Mouse (Mus musculus): Measurements from ENCODE around the gene Trabd2b. TPM values are rescaled to one million over a fixed set of nuclear protein-coding genes. Genes with fewer than 3 reads are reported as not detected.

Trabd2b gene
- polyA plus RNA-seq, 1 experiment: 6.7 TPM

DNA sequence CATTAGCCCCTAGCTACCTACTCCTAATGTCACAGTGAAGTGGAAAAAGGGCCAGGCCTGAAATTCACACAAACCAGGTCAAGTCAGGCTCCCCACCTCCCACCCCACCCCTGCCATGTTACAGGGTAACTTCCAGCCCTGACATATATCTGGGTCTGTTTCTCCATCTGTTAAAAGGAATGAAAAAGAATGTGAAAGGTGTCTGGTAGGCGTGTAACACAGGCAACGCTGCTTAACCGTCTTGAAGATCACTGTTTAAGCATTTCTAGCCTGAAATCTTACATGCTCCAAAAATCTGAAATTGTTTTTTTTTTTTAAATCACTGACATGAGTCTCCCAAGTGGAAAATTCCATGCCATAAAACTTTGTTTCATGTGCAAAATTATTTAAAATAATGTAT is 69.8 kb downstream of the Trabd2b start:
- DNase-seq: no peak
- Histone ChIP-seq H3K4me3 (replicated peaks; ENCODE audit: extremely low read depth, low read depth, low read length) (no peak overlapping the region), H3K4me1 (ENCODE audit: control insufficient read depth, insufficient read depth, low read length) (no peaks in the 10 kb centered on the region)
- WGBS: 80% methylated on average over 3 of the region's 3 CpGs
- TF ChIP-seq POLR2A (IDR thresholded peaks at IDR 0.05; ENCODE audit: borderline replicate concordance, extremely low read depth, low read depth, low read length) (no peak), CTCF (IDR thresholded peaks at IDR 0.05; ENCODE audit: insufficient read depth, low read length) (no peak)

DNA sequence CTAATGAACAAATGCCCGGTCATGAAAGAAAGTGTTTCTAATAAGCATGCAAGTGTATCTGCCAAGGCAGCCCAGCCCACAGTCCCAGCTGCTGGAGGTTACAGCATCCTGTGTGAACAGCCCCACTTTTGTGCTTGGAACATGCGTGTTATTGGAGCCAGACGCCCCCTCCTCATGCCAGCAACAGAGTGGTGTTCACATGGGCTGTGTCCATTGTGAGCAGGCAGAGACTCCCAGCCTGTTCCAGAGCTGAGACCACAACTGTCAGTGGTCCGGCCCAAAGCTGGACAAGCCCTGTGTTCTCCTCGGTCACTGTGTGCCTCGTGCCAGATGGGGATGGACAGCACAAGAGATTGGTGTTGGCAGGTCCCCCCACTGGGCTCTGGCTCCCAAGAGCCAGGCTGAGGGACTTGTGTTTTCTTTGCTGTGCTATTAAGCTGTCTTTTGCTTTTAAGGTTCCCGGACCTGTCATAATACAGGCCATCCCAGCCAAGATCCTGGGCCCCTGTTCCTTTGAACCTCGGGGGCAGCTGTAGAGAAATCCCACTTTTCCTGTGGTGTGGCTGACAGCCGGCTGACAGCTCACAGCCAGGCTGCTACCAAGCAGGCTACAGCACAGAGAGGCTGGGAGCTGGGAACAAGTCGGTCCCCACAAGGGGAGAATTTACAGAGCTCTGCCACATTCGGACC is 70.7 kb downstream of the Trabd2b start:
- Histone ChIP-seq H3K4me1 (ENCODE audit: control insufficient read depth, insufficient read depth, low read length) (no peaks in the 10 kb centered on the region), H3K4me3 (replicated peaks; ENCODE audit: extremely low read depth, low read depth, low read length) (no peak overlapping the region)
- DNase-seq: no peak
- TF ChIP-seq POLR2A (IDR thresholded peaks at IDR 0.05; ENCODE audit: borderline replicate concordance, extremely low read depth, low read depth, low read length): no peak
- TF ChIP-seq CTCF (IDR thresholded peaks at IDR 0.05; ENCODE audit: insufficient read depth, low read length): no peak
- 44% methylated on average over 11 of the region's 11 CpGs for WGBS

DNA sequence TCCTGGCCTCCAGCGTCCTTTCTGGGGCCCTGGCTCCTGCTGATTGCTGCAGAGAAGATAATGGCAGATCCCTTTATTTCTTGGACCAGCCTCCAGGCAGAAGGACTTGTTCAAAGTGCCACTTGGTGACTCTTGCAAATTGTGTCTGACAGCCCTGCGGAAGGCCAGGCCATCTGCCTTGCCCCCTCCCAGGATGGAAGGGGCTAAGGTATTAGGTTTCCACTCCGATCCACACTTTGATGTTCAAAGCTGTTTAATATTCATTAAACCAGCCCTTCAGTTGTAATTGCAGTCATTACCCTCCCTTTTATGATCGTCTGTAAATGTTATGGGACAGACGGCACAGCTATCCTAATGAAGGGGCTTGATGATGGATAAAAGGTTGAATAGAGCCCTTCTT is 75.0 kb downstream of the Trabd2b start:
- 75% methylated on average over 5 of the region's 5 CpGs for WGBS

DNA sequence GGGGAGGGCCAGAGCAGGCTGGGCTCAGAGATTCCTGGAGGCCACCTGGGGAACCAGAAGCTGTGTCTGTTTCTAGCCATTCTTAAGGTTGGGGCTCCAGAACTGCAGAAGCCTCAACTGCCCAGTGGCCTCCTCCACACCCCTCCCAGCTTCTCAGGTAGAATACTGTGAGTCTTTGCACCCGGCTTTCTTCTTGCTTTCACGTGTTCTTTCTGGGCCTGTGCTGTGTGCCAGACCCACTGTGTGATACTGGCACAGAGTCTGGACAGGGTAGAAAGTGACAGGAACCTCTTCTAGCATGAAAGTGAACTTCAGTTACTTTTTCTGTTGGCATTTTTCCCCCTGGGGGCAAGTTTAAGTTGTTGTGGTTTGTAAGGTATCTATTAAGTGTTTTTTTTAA is 77.6 kb downstream of the Trabd2b start:
- no peak for DNase-seq
- 60% methylated on average over 2 of the region's 2 CpGs for WGBS

More for the DNA sequence above, 75.0 kb downstream of the Trabd2b start:
- no peak for TF ChIP-seq POLR2A (IDR thresholded peaks at IDR 0.05; ENCODE audit: borderline replicate concordance, extremely low read depth, low read depth, low read length)
- TF ChIP-seq CTCF (IDR thresholded peaks at IDR 0.05; ENCODE audit: insufficient read depth, low read length): no peak
- DNase-seq: no peak
- H3K4me3 ChIP-seq (replicated peaks; ENCODE audit: extremely low read depth, low read depth, low read length): no peak overlapping the region
- no peaks in the 10 kb centered on the region for H3K4me1 ChIP-seq (ENCODE audit: control insufficient read depth, insufficient read depth, low read length)

DNA sequence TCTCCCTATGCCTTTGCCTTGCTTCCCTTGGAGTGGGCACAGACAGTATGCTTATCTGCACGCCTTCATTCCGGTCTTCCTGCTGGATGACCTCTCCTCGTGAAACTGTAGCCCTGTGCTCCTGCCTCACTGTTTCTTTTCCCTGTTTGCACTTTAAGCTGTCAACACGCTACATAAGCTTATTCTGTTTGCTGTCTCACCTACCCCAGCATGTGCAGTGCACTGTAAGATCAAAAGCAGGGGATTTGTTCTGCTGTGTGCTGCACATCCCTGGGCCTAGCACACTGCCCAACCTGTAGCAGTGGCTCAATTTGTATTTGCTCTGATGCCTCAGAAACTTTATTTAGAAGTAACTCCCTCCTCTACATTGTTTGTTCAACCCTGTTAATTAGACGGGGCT is 79.5 kb downstream of the Trabd2b start:
- no peak for DNase-seq
- TF ChIP-seq POLR2A (IDR thresholded peaks at IDR 0.05; ENCODE audit: borderline replicate concordance, extremely low read depth, low read depth, low read length) (no peak), CTCF (IDR thresholded peaks at IDR 0.05; ENCODE audit: insufficient read depth, low read length) (no peak)
- no peak overlapping the region for H3K4me3 ChIP-seq (replicated peaks; ENCODE audit: extremely low read depth, low read depth, low read length)

More for the DNA sequence above, 77.6 kb downstream of the Trabd2b start:
- TF ChIP-seq POLR2A (IDR thresholded peaks at IDR 0.05; ENCODE audit: borderline replicate concordance, extremely low read depth, low read depth, low read length) (no peak), CTCF (IDR thresholded peaks at IDR 0.05; ENCODE audit: insufficient read depth, low read length) (no peak)
- H3K4me1 ChIP-seq (ENCODE audit: control insufficient read depth, insufficient read depth, low read length): no peaks in the 10 kb centered on the region
- no peak overlapping the region for H3K4me3 ChIP-seq (replicated peaks; ENCODE audit: extremely low read depth, low read depth, low read length)

DNA sequence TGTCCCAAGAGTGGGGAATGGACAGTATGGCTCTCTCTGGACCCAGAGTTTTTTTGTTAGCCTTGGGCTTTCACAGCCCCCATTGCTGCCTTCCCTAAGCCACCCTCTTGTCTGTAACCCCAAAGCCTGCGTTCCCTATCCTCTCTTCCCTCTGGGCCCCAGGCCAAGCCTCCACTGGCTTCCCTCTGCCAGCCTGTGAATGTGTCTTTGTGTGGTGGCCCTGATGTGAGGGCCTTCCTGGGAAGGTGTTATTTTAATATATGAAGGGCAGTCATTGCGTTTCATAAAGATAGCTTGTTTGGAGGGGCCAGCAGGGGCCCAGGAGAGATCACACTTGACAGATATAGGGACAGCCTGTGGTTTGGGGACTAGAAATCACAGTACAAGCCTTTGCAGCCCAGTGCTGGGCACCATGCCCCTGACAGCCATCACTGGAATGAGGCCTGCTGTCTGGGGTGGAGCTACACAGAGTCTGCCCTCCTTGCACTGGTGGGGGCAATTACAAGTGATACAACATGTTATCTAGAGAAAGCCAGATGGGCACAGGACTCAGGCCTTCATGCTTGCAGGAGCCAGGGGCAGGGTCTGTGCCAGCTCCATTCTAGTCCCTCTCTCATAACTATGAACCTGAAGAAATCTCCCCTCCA is 80.5 kb downstream of the Trabd2b start:
- Histone ChIP-seq H3K4me1 (ENCODE audit: control insufficient read depth, insufficient read depth, low read length) (no peaks in the 10 kb centered on the region), H3K4me3 (replicated peaks; ENCODE audit: extremely low read depth, low read depth, low read length) (no peak overlapping the region)
- TF ChIP-seq CTCF (IDR thresholded peaks at IDR 0.05; ENCODE audit: insufficient read depth, low read length): no peak
- WGBS: 59% methylated on average over 2 of the region's 2 CpGs
- no peak for DNase-seq

More for the DNA sequence above, 79.5 kb downstream of the Trabd2b start:
- H3K4me1 ChIP-seq (ENCODE audit: control insufficient read depth, insufficient read depth, low read length): no peaks in the 10 kb centered on the region
- 60% methylated on average over 5 of the region's 5 CpGs for WGBS

DNA sequence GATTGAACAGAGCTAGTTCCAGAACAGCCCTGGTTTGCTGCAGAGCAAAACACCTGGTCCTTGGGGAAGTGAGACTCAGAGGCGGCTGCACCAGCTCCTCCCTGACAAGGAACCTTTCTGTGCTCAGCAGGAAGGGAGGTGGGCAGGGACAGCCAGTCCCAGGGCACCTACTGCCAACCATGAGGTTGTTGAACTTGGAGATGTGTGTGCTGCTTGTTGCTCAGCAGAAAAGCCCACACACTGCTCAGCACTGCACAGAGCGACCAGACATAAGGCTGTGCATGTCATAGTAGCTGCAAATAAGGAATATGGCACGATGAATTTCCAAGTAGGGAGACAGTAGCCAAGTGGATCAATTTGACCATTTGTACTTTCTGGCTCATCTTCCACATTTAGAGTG is 81.2 kb downstream of the Trabd2b start:
- Histone ChIP-seq H3K4me1 (ENCODE audit: control insufficient read depth, insufficient read depth, low read length) (no peaks in the 10 kb centered on the region), H3K4me3 (replicated peaks; ENCODE audit: extremely low read depth, low read depth, low read length) (no peak overlapping the region)
- WGBS: 70% methylated on average over 3 of the region's 3 CpGs
- no peak for TF ChIP-seq CTCF (IDR thresholded peaks at IDR 0.05; ENCODE audit: insufficient read depth, low read length)
- TF ChIP-seq POLR2A (IDR thresholded peaks at IDR 0.05; ENCODE audit: borderline replicate concordance, extremely low read depth, low read depth, low read length): no peak
- no peak for DNase-seq

DNA sequence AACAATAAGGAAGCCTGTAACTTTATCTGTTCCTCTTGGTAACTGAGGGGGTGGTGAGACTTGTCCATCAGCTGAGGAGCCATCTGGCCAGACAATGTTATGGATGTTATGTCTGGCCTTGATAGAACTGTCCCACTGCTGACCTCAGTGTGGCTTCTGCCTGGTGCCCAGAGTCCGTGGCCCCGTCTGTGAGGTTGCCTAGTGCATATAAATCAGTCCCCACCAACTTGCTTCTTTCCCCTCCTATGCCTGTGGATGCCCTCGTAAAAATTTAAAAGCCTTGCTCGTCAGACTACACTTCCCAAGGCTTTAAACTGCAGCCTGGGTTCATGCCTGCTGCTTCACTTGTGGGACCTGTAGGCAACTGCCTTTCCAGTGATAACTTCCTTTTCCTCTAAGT is 85.6 kb downstream of the Trabd2b start:
- TF ChIP-seq POLR2A (IDR thresholded peaks at IDR 0.05; ENCODE audit: borderline replicate concordance, extremely low read depth, low read depth, low read length) (no peak), CTCF (IDR thresholded peaks at IDR 0.05; ENCODE audit: insufficient read depth, low read length) (no peak)
- 58% methylated on average over 4 of the region's 4 CpGs for WGBS
- DNase-seq: no peak

DNA sequence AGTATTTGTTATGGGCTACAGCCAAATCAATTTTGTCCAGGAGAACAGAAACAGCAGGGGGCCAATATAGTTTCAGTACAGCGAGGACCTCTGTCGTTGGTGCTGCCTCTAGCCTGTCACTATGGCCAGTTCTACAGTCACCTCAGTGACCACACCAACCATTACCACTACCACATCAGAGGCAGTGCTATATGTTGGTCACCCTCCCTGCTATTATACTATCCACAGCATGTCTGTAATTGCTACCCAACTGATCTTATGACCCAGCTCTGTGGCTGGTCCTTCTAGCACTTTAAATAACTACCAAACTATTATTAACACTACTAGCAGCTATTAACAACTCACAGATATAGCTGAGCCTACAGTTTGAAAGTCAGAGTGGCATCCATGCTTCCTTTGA is 87.5 kb downstream of the Trabd2b start:
- DNase-seq: no peak
- no peaks in the 10 kb centered on the region for H3K4me1 ChIP-seq (ENCODE audit: control insufficient read depth, insufficient read depth, low read length)
- WGBS: 79% methylated on average over 2 of the region's 2 CpGs
- H3K4me3 ChIP-seq (replicated peaks; ENCODE audit: extremely low read depth, low read depth, low read length): no peak overlapping the region
- TF ChIP-seq POLR2A (IDR thresholded peaks at IDR 0.05; ENCODE audit: borderline replicate concordance, extremely low read depth, low read depth, low read length) (no peak), CTCF (IDR thresholded peaks at IDR 0.05; ENCODE audit: insufficient read depth, low read length) (no peak)

More for the DNA sequence above, 85.6 kb downstream of the Trabd2b start:
- no peak overlapping the region for H3K4me3 ChIP-seq (replicated peaks; ENCODE audit: extremely low read depth, low read depth, low read length)
- no peaks in the 10 kb centered on the region for H3K4me1 ChIP-seq (ENCODE audit: control insufficient read depth, insufficient read depth, low read length)
